Mouse (Mus musculus) neural tube, embryonic 15.5 days (tissue): ENCODE data around the gene Cd47. TPM values are rescaled to one million over a fixed set of nuclear protein-coding genes. Genes with fewer than 3 reads are reported as not detected.

ENCODE experiments used
- ATAC-seq: fragments of 200-750 bp; cut with Nextera tagmentation; 2 replicates; pipeline ENCODE4 v1.8.0; 2017; ENCODE audit warnings: mild to moderate bottlenecking, moderate TSS enrichment, moderate library complexity; ENCODE audit not compliant: low FRiP score
- H3K27ac ChIP-seq: fragments of 300-500 bp; sonication (generic); replicated peaks from 2 replicates; pipeline ENCODE4 v1.5.1; 2015; ENCODE audit warnings: mild to moderate bottlenecking, inconsistent platforms
- H3K27me3 ChIP-seq: fragments of 300-500 bp; sonication (generic); replicated peaks from 2 replicates; pipeline ENCODE4 v1.6.1; 2015; ENCODE audit warnings: inconsistent platforms
- H3K36me3 ChIP-seq: fragments of 300-500 bp; sonication (generic); 2 replicates; pipeline ENCODE4 v1.6.1; 2015; ENCODE audit warnings: inconsistent platforms
- H3K4me1 ChIP-seq: fragments of 300-500 bp; sonication (generic); 2 replicates; pipeline ENCODE4 v1.6.1; 2015; ENCODE audit warnings: inconsistent platforms
- H3K4me2 ChIP-seq: fragments of 300-500 bp; sonication (generic); 2 replicates; pipeline ENCODE4 v1.6.1; 2015; ENCODE audit warnings: inconsistent platforms, mild to moderate bottlenecking, moderate library complexity
- H3K4me3 ChIP-seq: fragments of 300-500 bp; sonication (generic); replicated peaks from 2 replicates; pipeline ENCODE4 v1.5.1; 2015; ENCODE audit warnings: mild to moderate bottlenecking, inconsistent platforms
- H3K9ac ChIP-seq: fragments of 300-500 bp; sonication (generic); replicated peaks from 2 replicates; pipeline ENCODE4 v1.6.1; 2015; ENCODE audit warnings: mild to moderate bottlenecking, inconsistent platforms
- H3K9me3 ChIP-seq: fragments of 300-500 bp; sonication (generic); replicated peaks from 2 replicates; pipeline ENCODE4 v1.6.1; 2016; ENCODE audit warnings: inconsistent platforms
- WGBS: fragments of 180-500 bp; shearing (Covaris S2); methylation state at CpG from one replicate; pipeline ENCODE4 v1.1.7; 2015; ENCODE audit warnings: mixed read lengths; 5-methylcytosine and 5-hydroxymethylcytosine counted together
- polyA plus RNA-seq: library from polyadenylated mRNA; unstranded; fragments of >200 nt; fragmentation: Nextera tagmentation; extraction: Ambion mirVana; gene quantifications from 2 replicates; pipeline ENCODE4 v1.2.1, GENCODE M21; 2015

Cd47 gene
- polyA plus RNA-seq, 1 experiment from 2014 or later, result 153 TPM

GRCm38 (mm10) chr16:49793596-49793995, 6.7 kb upstream of the Cd47 start:
- H3K9ac ChIP-seq, result no peak overlapping the region
- H3K27ac ChIP-seq, result no peak overlapping the region
- no peak overlapping the region for H3K4me3 ChIP-seq
- 88% methylated on average over 9 of the region's 9 CpGs for WGBS
- no peak for ATAC-seq
- H3K36me3 ChIP-seq, result no peaks in the 10 kb centered on the region
- H3K4me2 ChIP-seq, result no peak overlapping the region
- H3K4me1 ChIP-seq, result no peaks in the 10 kb centered on the region
- H3K9me3 ChIP-seq, result no peaks in the 10 kb centered on the region
- no peaks in the 10 kb centered on the region for H3K27me3 ChIP-seq

- Histone ChIP-seq H3K4me2 (no peak overlapping the region), H3K9ac (no peak overlapping the region), H3K36me3 (no peaks in the 10 kb centered on the region), H3K27me3 (no peaks in the 10 kb centered on the region), H3K4me3 (no peak overlapping the region), H3K9me3 (no peaks in the 10 kb centered on the region), H3K4me1 (no peaks in the 10 kb centered on the region), H3K27ac (no peak overlapping the region)
- 76% methylated on average over 2 of the region's 2 CpGs for WGBS
- ATAC-seq, result no peak
Observed at GRCm38 (mm10) chr16:49796271-49796670, 4.1 kb upstream of the Cd47 start.

- WGBS, result 95% methylated on average over 2 of the region's 2 CpGs
- no peak for ATAC-seq
- Histone ChIP-seq H3K4me2 (no peak overlapping the region), H3K9ac (no peak overlapping the region), H3K9me3 (no peaks in the 10 kb centered on the region), H3K4me3 (no peak overlapping the region), H3K36me3 (no peaks in the 10 kb centered on the region), H3K4me1 (no peaks in the 10 kb centered on the region), H3K27me3 (no peaks in the 10 kb centered on the region), H3K27ac (no peak overlapping the region)
Observed at GRCm38 (mm10) chr16:49796954-49797353, 3.4 kb upstream of the Cd47 start.

- H3K27me3 ChIP-seq, result no peaks in the 10 kb centered on the region
- no peak overlapping the region for H3K4me3 ChIP-seq
- H3K27ac ChIP-seq, result no peak overlapping the region
- H3K4me1 ChIP-seq, result peaks cover 2% of the 10 kb centered on the region
- no peak overlapping the region for H3K4me2 ChIP-seq
- H3K9me3 ChIP-seq, result no peaks in the 10 kb centered on the region
- no peak for ATAC-seq
- H3K36me3 ChIP-seq, result no peaks in the 10 kb centered on the region
- no peak overlapping the region for H3K9ac ChIP-seq
- WGBS, result 93% methylated on average over 6 of the region's 6 CpGs
Observed at GRCm38 (mm10) chr16:49798790-49799189, 1.5 kb upstream of the Cd47 start.

- H3K27me3 ChIP-seq, result no peaks in the 10 kb centered on the region
- H3K27ac ChIP-seq, result no peak overlapping the region
- H3K9me3 ChIP-seq, result no peaks in the 10 kb centered on the region
- peaks cover 10% of the 10 kb centered on the region for H3K4me1 ChIP-seq
- ATAC-seq, result no peak
- H3K4me2 ChIP-seq, result no peak overlapping the region
- 91% methylated on average over 5 of the region's 5 CpGs for WGBS
- no peak overlapping the region for H3K9ac ChIP-seq
- no peaks in the 10 kb centered on the region for H3K36me3 ChIP-seq
- no peak overlapping the region for H3K4me3 ChIP-seq
Observed at GRCm38 (mm10) chr16:49800996-49801395, 663 bp downstream of the Cd47 start.

GRCm38 (mm10) chr16:49801399-49801798, 1.1 kb downstream of the Cd47 start:
- Histone ChIP-seq H3K4me1 (peaks cover 10% of the 10 kb centered on the region), H3K27ac (no peak overlapping the region), H3K9ac (no peak overlapping the region), H3K36me3 (no peaks in the 10 kb centered on the region), H3K9me3 (no peaks in the 10 kb centered on the region), H3K4me3 (no peak overlapping the region), H3K4me2 (no peak overlapping the region), H3K27me3 (no peaks in the 10 kb centered on the region)
- no peak for ATAC-seq
- WGBS, result 70% methylated on average over 5 of the region's 5 CpGs

GRCm38 (mm10) chr16:49802993-49803392, 2.7 kb downstream of the Cd47 start:
- Histone ChIP-seq H3K4me1 (peaks cover 10% of the 10 kb centered on the region), H3K27me3 (no peaks in the 10 kb centered on the region), H3K9me3 (no peaks in the 10 kb centered on the region), H3K27ac (no peak overlapping the region), H3K4me2 (no peak overlapping the region), H3K9ac (no peak overlapping the region), H3K4me3 (no peak overlapping the region), H3K36me3 (no peaks in the 10 kb centered on the region)
- no peak for ATAC-seq
- WGBS, result 17% methylated on average over 2 of the region's 2 CpGs

GRCm38 (mm10) chr16:49803932-49804461, 3.7 kb downstream of the Cd47 start:
- peak overlapping the region; percentile 58 for H3K27ac ChIP-seq
- ATAC-seq, result peak; percentile 53
- H3K9ac ChIP-seq, result peak overlapping the region; percentile 36; the same call in 1 of the 2 replicates
- peak overlapping the region; percentile 34 for H3K4me3 ChIP-seq
- no peaks in the 10 kb centered on the region for H3K27me3 ChIP-seq
- 1% methylated on average over 12 of the region's 12 CpGs for WGBS
- no peaks in the 10 kb centered on the region for H3K9me3 ChIP-seq
- H3K4me1 ChIP-seq, result peaks cover 10% of the 10 kb centered on the region
- no peaks in the 10 kb centered on the region for H3K36me3 ChIP-seq
- H3K4me2 ChIP-seq, result peak overlapping the region; percentile 68

- H3K4me2 ChIP-seq, result no peak overlapping the region
- no peak for ATAC-seq
- H3K36me3 ChIP-seq, result no peaks in the 10 kb centered on the region
- H3K9ac ChIP-seq, result no peak overlapping the region
- WGBS, result 85% methylated on average over 10 of the region's 10 CpGs
- H3K27me3 ChIP-seq, result no peaks in the 10 kb centered on the region
- H3K4me3 ChIP-seq, result no peak overlapping the region
- no peaks in the 10 kb centered on the region for H3K9me3 ChIP-seq
- H3K4me1 ChIP-seq, result peaks cover 10% of the 10 kb centered on the region
- no peak overlapping the region for H3K27ac ChIP-seq
Observed at GRCm38 (mm10) chr16:49806920-49807319, 6.6 kb downstream of the Cd47 start.

- peaks cover 10% of the 10 kb centered on the region for H3K4me1 ChIP-seq
- no peak overlapping the region for H3K9ac ChIP-seq
- H3K36me3 ChIP-seq, result no peaks in the 10 kb centered on the region
- H3K4me2 ChIP-seq, result no peak overlapping the region
- no peaks in the 10 kb centered on the region for H3K27me3 ChIP-seq
- WGBS, result 84% methylated on average over 7 of the region's 7 CpGs
- H3K4me3 ChIP-seq, result no peak overlapping the region
- H3K27ac ChIP-seq, result no peak overlapping the region
- no peak for ATAC-seq
- no peaks in the 10 kb centered on the region for H3K9me3 ChIP-seq
Observed at GRCm38 (mm10) chr16:49807419-49807841, 7.1 kb downstream of the Cd47 start.

GRCm38 (mm10) chr16:49807862-49808430, 7.6 kb downstream of the Cd47 start:
- Histone ChIP-seq H3K9me3 (no peaks in the 10 kb centered on the region), H3K27ac (no peak overlapping the region), H3K4me1 (peaks cover 10% of the 10 kb centered on the region), H3K36me3 (no peaks in the 10 kb centered on the region), H3K27me3 (no peaks in the 10 kb centered on the region), H3K4me2 (no peak overlapping the region), H3K4me3 (no peak overlapping the region), H3K9ac (no peak overlapping the region)
- no peak for ATAC-seq
- WGBS, result 88% methylated on average over 18 of the region's 18 CpGs

GRCm38 (mm10) chr16:49811897-49812296, 11.6 kb downstream of the Cd47 start:
- WGBS, result 89% methylated on average over 2 of the region's 2 CpGs
- Histone ChIP-seq H3K27ac (no peak overlapping the region), H3K9ac (no peak overlapping the region), H3K9me3 (no peaks in the 10 kb centered on the region), H3K4me1 (no peaks in the 10 kb centered on the region), H3K4me2 (no peak overlapping the region), H3K27me3 (no peaks in the 10 kb centered on the region), H3K36me3 (no peaks in the 10 kb centered on the region), H3K4me3 (no peak overlapping the region)
- no peak for ATAC-seq
